Mouse (Mus musculus): ENCODE data around the gene Nusap1. TPM values are rescaled to one million over a fixed set of nuclear protein-coding genes. Genes with fewer than 3 reads are reported as not detected.

Gene Nusap1
- 80.6 TPM for polyA plus RNA-seq (2014; fragmentation: Illumina TruSeq; extraction: RNeasy Lipid Tissue Mini Kit (QIAGEN cat#74804); ENCODE audit: low read depth, low replicate concordance)

GRCm38 (mm10) chr2:119618199-119618982 lies at the start of gene Nusap1, which contains the start of gene Oip5:
TSS of gene Nusap1 (plus strand) at chr2:119618298.
TSS of gene Oip5 (minus strand) at chr2:119618469.

DNA sequence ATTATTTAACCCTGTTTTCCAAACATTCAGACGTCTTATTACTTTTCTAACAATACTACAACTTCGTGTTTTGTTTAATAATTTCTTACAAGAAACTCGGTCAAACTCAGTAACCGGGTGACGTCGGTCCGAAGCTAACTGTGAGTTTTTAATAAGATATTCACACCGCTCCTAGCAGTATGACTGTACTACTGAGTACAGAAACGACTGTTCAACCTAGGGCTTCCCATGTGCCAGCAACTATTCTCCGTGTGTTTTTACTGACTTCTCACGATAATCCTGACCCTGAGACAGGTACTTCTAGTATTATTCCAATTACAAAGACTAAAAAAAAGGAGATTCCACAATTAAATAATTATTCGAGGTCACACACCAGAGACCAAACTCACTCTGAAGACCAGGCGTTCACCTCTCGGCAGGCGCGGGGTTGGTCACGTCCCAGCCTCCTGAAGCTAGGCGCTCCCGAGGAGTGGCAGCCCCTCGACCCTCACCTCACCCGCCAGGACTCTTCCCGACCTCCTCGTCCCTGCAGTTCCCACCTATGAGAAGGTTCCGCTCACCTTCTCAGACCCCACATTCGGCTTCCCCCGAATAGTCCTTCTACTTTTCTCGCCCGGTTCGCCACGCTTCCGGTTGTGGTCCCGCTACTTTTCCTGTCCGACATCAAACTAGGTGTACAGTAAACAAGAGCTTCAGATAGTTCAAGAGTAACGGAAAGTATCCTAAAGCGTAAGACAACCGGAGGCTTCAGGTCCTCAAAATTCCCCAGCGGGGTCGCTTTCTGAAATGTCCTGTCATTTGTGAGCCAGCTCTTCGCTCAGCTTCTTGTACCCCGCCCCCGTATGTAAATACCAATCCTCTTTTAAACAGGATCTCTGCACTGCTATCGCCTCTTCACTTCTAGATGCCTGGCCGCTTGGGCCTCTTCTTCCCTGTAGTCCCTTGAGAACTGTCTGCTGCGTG lies 44.4 kb downstream of the Nusap1 start, which contains the start of gene Ndufaf1:
Gene Ndufaf1, minus strand, starts transcription at position 608 of the 963 bp plus-strand sequence.

GRCm38 (mm10) chr2:119674525-119675214 lies 56.6 kb downstream of the Nusap1 start, which contains the start of gene Rtf1:
TSS of gene Rtf1 (plus strand) at chr2:119675068.

Other genes with a start within 250 kb of the Nusap1 start
- 18.7 TPM for gene Ino80, start 140.6 kb upstream of the Nusap1 start, polyA plus RNA-seq (2014; fragmentation: Illumina TruSeq; extraction: RNeasy Lipid Tissue Mini Kit (QIAGEN cat#74804); ENCODE audit: low read depth, low replicate concordance)
- 7.4 TPM for gene Exd1, start 70.7 kb upstream of the Nusap1 start, polyA plus RNA-seq (2014; fragmentation: Illumina TruSeq; extraction: RNeasy Lipid Tissue Mini Kit (QIAGEN cat#74804); ENCODE audit: low read depth, low replicate concordance)
- 45.9 TPM for gene Chp1, start 70.6 kb upstream of the Nusap1 start, polyA plus RNA-seq (2014; fragmentation: Illumina TruSeq; extraction: RNeasy Lipid Tissue Mini Kit (QIAGEN cat#74804); ENCODE audit: low read depth, low replicate concordance)
- 31.1 TPM for gene Oip5, start 171 bp downstream of the Nusap1 start, polyA plus RNA-seq (2014; fragmentation: Illumina TruSeq; extraction: RNeasy Lipid Tissue Mini Kit (QIAGEN cat#74804); ENCODE audit: low read depth, low replicate concordance)
- 44.5 TPM for gene Ndufaf1, start 44.5 kb downstream of the Nusap1 start, polyA plus RNA-seq (2014; fragmentation: Illumina TruSeq; extraction: RNeasy Lipid Tissue Mini Kit (QIAGEN cat#74804); ENCODE audit: low read depth, low replicate concordance)
- gene Rtf1, start 56.8 kb downstream of the Nusap1 start, polyA plus RNA-seq (2014; fragmentation: Illumina TruSeq; extraction: RNeasy Lipid Tissue Mini Kit (QIAGEN cat#74804); ENCODE audit: low read depth, low replicate concordance) = 35.8 TPM
- 0.59 TPM for gene Itpka, start 124.0 kb downstream of the Nusap1 start, polyA plus RNA-seq (2014; fragmentation: Illumina TruSeq; extraction: RNeasy Lipid Tissue Mini Kit (QIAGEN cat#74804); ENCODE audit: low read depth, low replicate concordance)
- gene Ltk, start 142.1 kb downstream of the Nusap1 start, polyA plus RNA-seq (2014; fragmentation: Illumina TruSeq; extraction: RNeasy Lipid Tissue Mini Kit (QIAGEN cat#74804); ENCODE audit: low read depth, low replicate concordance) = not detected
- gene Rpap1, start 169.2 kb downstream of the Nusap1 start, polyA plus RNA-seq (2014; fragmentation: Illumina TruSeq; extraction: RNeasy Lipid Tissue Mini Kit (QIAGEN cat#74804); ENCODE audit: low read depth, low replicate concordance) = 1.7 TPM
- 3.6 TPM for gene Tyro3, start 179.4 kb downstream of the Nusap1 start, polyA plus RNA-seq (2014; fragmentation: Illumina TruSeq; extraction: RNeasy Lipid Tissue Mini Kit (QIAGEN cat#74804); ENCODE audit: low read depth, low replicate concordance)

Measured in testis, adult 10 weeks (tissue).